Mouse (Mus musculus): Measurements from ENCODE around the gene Taok2.

- TF ChIP-seq CTCF (IDR thresholded peaks at IDR 0.05; ENCODE audit: low read depth), result no peak
- TF ChIP-seq EP300 (optimal IDR thresholded peaks at IDR 0.05), result no peak
These were observed 13.0 kb upstream of the Taok2 start for GRCm38 (mm10) chr7:126897390-126898101.
